Mouse (Mus musculus) inflammation-experienced regulatory T-cells, adult 6 months (primary cell): ENCODE results near the gene Nfya. TPM values are rescaled to one million over a fixed set of nuclear protein-coding genes. Genes with fewer than 3 reads are reported as not detected.

Experiments
- ATAC-seq: one replicate; pipeline ENCODE4 v1.8.0; 2017
- polyA plus RNA-seq, 3 experiments: library from polyadenylated mRNA; unstranded; fragments of 100-300 nt; shearing (Covaris generic); gene quantifications; one replicate each; pipeline ENCODE4 v1.2.1; 2017

Gene Nfya
- 10 to 100 TPM in 2 of 3 experiments, 1 to 10 TPM in 1; 9.9 to 12.1 (median 11.2) TPM for polyA plus RNA-seq

GRCm38 (mm10) chr17:48409380-48410298 is at the start of gene Nfya, which contains the start of gene Oard1:
TSS of gene Nfya (minus strand) at chr17:48409906.
TSS of gene Oard1 (plus strand) at chr17:48410014.
- peak; percentile 73 for ATAC-seq

- ATAC-seq = no peak
Measured at GRCm38 (mm10) chr17:48457971-48458653, 48.4 kb upstream of the Nfya start.

- no peak for ATAC-seq
Measured at GRCm38 (mm10) chr17:48455955-48456354, 46.2 kb upstream of the Nfya start.

DNA sequence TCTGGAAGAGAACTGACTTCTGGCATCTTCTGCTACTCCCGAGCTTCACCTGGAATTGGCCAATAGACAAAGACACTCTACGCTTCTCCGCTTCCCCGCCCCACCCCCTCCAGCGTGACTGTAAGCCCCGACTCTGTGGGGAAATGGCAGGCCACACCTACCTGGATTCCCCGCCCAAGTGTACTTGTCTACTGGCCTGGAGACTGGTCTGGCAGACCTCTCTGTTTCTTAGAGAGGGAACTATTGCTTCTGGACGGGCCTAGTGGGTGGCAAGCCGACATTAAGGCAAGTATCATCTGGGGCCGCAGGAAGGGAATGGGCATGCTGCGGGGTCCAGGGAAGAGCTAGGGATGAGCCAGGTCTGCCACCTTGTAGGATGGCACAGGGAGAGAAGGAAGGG is 45.0 kb upstream of the Nfya start, which contains the start of gene Unc5cl:
Unc5cl (plus strand) TSS at position 214 of the 400 bp plus-strand sequence.
- no peak for ATAC-seq

DNA sequence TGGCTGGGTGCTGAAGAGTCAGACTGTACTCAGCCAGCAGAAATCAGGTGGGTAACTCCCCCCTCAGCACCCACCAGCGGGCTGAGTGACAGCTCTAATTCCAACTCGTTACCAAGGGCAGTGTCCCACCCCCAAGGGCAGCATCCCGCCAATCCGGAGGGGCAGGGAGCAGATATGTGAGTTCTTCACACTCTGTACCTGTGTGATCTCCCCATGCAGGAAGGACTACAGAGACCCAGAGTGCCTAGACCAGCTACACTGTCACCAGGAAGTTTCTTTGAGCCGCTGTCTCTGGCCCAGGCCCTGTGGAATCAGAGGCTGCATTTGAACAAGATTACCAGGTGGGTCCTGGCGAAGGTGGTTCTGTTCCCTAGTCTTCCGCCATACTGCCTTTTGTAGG is 44.5 kb upstream of the Nfya start:
- ATAC-seq = no peak

- ATAC-seq = no peak
Measured at GRCm38 (mm10) chr17:48453489-48453888, 43.8 kb upstream of the Nfya start.

DNA sequence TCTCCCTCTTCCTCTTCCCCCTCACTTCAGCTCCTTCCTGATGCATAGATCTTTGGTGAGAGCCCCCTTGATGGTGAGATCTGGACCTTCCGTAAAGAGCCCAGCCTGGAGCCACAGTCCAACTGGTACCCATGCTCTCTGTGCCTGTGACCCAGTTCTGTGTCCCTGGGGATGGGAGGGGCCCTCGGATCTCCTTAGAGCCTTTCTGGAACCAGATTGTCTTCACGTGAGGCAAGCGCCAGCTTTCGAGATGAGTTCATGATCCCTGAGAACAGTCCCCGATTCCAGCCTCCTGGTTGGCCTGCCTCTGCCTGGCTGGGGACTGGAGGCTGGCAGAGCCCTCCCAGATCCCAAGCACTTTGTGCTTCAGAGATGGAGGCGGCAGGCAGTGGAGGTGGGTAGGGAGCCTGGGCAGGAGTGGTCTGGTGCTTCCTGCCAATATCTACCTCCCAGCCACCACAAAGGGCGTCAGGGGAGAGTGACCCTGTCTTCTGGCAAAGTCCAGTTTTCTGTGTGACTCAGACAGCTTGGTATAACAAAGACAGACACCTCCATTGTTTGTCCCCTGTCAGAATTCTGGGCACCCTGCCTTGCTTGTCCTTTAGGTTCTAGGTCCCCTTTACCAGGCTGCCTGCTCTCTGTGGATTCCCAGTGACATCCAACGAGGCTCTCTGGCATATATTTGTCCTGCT is 42.2 kb upstream of the Nfya start:
- ATAC-seq = no peak

DNA sequence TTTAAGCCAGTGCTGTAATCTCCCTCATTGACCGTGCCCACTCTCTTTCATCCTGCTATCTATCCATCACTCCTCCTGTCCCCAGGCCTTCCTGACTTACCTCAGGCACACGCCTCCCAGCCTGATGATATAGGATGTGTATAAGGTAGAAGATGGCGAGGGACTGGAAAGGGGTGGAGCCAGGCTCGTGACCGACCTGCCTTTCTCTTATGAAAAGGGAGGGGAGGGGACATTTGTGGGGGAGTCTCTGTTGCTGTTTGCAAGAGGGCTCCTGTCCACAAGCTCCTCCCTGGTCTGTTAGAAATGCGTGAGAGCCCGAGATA is 41.6 kb upstream of the Nfya start, which contains the start of gene Tspo2:
Tspo2 (minus strand) TSS at position 170 of the 323 bp plus-strand sequence.
- no peak for ATAC-seq

DNA sequence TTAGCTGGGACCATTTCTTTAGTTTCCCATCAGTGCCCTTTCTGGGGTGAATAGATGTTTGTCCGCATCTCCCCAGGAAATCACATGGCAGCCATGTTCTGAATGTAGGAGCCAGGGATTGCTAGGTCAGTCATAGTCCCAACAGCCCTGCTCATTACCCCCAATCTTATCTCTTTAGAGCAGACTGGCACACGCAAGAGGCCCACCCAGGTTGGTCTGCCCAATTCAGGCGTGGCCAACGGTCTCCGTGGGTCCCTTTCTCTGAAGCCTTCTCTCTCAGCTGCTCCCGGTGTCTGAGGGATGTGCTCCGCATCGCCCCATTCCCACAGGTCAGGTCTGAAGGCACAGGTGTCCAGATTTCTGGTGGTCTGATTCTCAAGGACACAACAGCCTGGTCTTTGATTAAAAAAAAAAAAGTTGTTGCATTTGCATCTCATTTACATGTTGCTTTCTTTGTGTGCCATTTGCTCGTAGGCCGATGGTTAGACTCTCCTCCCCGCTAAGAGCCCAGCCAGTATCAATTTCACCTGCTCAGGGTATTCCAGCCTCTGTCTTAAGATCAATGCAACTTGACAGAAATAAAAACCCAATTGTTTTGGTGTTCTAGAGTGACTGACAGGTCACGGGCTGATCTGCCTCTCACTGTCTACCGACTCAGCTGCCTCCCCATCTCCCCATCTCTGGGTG is 41.1 kb upstream of the Nfya start:
- no peak for ATAC-seq

DNA sequence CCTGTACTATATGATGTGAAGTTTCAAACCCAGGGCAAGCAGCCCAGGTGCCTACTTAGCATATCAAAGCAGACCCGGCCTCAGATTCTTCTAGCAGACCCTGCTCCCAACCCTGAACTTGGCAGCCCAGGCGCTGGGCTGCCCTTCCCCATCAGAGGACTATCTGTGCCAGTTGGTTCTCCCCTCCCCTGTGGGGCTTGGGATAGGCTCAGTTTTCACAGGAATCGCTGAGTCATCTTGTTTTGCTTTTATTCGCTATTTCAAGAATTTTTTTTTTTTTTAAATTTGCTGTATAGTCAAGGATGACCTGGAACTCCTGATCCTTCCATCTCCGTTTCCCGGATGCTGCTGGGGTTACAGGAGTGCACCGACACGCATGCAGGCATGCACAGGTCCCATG is 38.0 kb upstream of the Nfya start:
- ATAC-seq = no peak

- ATAC-seq = no peak
Measured at GRCm38 (mm10) chr17:48443542-48444145, 33.9 kb upstream of the Nfya start.

DNA sequence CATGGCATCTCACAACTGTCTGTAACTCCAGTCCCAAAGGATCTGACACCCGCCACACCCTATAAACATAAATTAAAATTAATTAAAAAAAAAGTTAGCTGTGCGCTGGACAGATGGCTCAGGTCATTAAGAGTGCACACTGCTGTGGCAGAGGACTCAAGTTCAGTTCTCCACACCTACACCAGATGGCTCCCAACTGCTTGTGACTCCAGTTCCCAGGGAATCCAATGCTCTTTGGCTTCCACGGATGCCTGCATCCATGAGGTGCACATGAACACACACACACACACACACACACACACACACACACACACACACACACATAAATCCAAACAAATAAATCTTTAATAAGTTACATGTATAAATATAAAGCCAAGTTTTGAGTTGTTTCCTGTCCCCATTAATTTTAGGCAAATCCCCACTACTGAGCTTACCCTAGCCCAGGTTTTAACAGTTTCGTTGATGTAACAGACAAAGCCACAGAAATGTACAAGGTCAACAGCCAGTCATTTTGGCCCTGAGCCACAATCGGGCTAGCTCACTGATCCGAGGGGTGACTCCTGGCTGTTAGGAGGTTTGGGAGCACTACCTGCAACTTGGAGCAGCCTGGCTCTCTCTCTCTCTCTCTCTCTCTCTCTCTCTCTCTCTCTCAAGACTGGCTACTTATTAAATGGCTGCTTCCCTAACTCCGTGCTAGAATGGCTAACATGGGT is 33.2 kb upstream of the Nfya start:
- no peak for ATAC-seq

GRCm38 (mm10) chr17:48437421-48437911 is 27.8 kb upstream of the Nfya start:
- no peak for ATAC-seq

GRCm38 (mm10) chr17:48436487-48436886 is 26.8 kb upstream of the Nfya start:
- ATAC-seq = no peak

DNA sequence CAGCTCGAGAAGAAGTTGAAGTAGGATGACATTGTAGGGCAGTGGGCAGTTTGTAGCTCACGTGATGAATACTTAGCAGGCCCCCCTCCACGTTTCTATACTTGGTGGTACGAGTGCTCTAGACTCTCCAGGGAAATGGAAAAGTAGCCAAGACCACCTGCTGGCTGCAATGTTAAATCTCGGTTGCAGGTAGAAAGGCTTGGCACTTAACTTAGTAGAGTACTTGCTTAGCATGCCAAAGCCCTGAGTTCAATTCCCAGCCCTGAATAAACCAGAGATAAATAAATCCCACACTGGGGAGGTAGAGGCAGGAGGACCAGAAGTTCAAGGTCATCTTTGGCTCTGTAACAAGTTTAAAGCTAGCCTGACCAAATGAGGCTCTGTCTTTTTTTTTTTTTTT is 24.8 kb upstream of the Nfya start:
- no peak for ATAC-seq

- ATAC-seq = no peak
Measured at GRCm38 (mm10) chr17:48433689-48434330, 24.1 kb upstream of the Nfya start.

GRCm38 (mm10) chr17:48433006-48433655 is 23.4 kb upstream of the Nfya start:
- ATAC-seq = no peak

DNA sequence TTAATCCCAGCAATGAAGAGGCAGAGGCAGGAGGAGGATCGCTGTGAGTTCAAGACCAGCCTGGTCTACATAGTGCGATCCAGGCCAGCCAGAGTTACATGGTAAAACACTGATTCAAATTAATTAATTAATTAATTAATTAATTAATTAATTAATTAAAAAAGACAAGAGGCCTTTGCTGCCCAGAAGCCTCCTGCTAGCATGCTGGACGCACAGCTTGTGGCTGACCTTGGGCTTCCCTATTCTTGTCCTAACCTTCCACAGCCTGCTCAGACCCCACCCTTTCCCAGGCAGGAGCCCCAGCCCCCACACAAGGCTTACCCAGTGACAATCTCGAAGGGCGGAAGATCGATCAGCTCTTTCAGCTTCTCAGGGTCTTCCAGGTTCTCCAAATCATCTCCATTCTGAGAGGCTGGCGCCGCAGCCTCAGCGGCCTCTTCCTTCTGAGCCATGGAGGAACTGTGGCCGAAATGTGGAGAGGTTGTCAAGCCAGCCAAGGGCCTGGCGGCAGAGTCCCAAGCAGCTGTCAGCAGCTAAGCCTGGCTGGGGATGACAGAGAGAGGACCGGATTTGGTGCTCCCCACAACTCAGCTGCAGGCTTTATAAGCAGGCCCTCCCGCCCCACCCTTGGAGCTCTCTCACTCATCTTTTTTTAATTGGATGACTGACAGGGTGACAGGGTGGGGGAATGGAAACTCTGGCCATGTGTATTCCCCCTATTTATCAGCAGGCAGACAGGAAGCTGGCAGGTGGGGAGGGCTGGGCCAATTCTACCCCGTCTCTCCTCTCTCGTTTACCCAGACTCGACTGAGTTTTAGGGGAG is 22.7 kb upstream of the Nfya start, which contains the start of gene Apobec2:
Apobec2 (minus strand) TSS at position 773 of the 823 bp plus-strand sequence.
- no peak for ATAC-seq

- ATAC-seq = no peak
Measured at GRCm38 (mm10) chr17:48431054-48431453, 21.3 kb upstream of the Nfya start.
